In genomic region chr6:148185694-148186093, GRCm38 (mm10) we compare ENCODE assay signal across 16 mouse cellular contexts.
"Had no signal": no experiment of that assay in that cellular context is flagged by ENCODE, and none has a peak within 500 bp of the region (broad histone marks: within the 10 kb centered on the region; RNA-seq: fewer than 3 reads in every experiment).

No protein-coding gene starts in this region.

- H3K9me3 ChIP-seq: lung, embryonic 15.5 days; megakaryocyte, embryonic 14.5 days; midbrain, embryonic 13.5 days; midbrain, embryonic 15.5 days; neural tube, embryonic 12.5 days had no signal

- ATAC-seq: lung, postnatal 0 days; midbrain, embryonic 13.5 days; midbrain, embryonic 15.5 days had no signal

- H3K4me2 ChIP-seq: lung, embryonic 15.5 days; midbrain, embryonic 11.5 days; midbrain, embryonic 13.5 days; midbrain, embryonic 15.5 days; neural tube, embryonic 12.5 days had no signal

- H3K4me1 ChIP-seq: lung, embryonic 15.5 days; megakaryocyte, embryonic 14.5 days; midbrain, embryonic 13.5 days; midbrain, embryonic 15.5 days; neural tube, embryonic 12.5 days had no signal

- H3K27me3 ChIP-seq: lung, embryonic 15.5 days; megakaryocyte, embryonic 14.5 days; midbrain, embryonic 13.5 days; midbrain, embryonic 15.5 days; neural tube, embryonic 12.5 days had no signal

- H3K27ac ChIP-seq: lung, embryonic 15.5 days; macrophage; midbrain, embryonic 13.5 days; midbrain, embryonic 15.5 days; neural tube, embryonic 12.5 days had no signal

- DNase-seq: lung, adult 2 months; lung, postnatal 14 days; lung, postnatal 36 days; right cerebral cortex, postnatal 14 days; spleen, adult 18-20 months; thymus, adult 18-20 months; thymus, postnatal 14 days; thymus, postnatal 36 days had no signal

- H3K9ac ChIP-seq: lung, embryonic 15.5 days; midbrain, embryonic 13.5 days; midbrain, embryonic 15.5 days; neural tube, embryonic 12.5 days had no signal

- H3K4me3 ChIP-seq: lung, embryonic 15.5 days; megakaryocyte, embryonic 14.5 days; midbrain, embryonic 13.5 days; midbrain, embryonic 15.5 days; neural tube, embryonic 12.5 days had no signal
